Mouse (Mus musculus): Measurements from ENCODE around the gene Rcc2.

DNA sequence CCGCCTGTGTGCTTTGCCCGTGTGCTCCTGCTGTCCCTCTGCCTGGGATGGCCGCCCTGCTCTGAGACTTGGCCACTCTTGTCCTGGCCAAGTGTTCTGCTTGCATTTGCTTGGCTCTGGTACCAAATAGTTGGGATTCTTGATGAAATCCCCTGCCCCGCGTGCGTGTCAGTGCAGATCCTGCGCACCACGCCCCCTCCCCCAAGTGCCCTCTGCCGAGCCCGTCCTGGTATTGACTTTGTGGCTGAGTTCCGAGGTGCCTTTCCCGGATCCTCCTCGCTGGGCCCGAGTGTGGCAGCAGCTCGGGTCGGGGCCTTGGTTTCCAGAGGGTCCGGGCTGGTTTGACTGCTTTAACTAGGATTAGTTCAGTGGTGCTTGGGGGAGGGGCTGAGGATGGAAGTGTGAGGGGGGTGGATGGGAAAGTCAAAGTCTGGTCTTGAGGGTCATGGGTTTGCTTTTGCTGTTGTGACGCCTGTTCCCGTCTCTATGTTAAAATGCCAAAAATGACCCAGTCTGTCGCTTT, 21.7 kb downstream of the Rcc2 start:
- no peak for TF ChIP-seq EP300 (IDR thresholded peaks at IDR 0.05; ENCODE audit: low read depth)
- TF ChIP-seq CTCF (IDR thresholded peaks at IDR 0.05; ENCODE audit: low read depth) = no peak
